Mouse (Mus musculus): ENCODE data around the gene Flnb.

Flnb gene

GRCm38 (mm10) chr14:7994271-7994767 lies 176.6 kb downstream of the Flnb start, which contains the start of gene Dnase1l3:
Gene Dnase1l3, minus strand, starts transcription at chr14:7994573.
- DNase-seq (ENCODE audit: low spot score) = no peak

DNA sequence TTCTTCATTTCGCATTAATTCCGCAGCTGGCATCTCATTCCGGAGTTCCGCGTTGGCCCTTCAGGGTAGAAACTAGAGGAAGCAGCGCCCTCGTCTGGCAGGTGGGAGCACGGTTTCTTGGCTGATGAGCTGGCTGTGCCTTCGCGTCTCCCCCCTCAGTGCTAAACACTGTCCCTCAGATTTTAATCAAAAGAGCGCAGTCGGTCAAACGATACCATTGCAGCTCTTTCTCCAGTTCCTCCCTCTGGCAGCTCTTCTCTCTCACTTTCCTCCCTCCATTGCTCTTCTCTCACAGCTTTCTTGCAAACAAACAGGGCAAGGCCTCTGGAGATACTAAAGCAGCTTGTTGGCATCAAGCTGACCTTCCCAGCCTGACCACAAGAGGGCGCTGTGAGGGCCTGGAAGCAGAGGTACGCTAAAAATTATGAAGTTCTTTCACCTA lies 179.5 kb downstream of the Flnb start:
- peak; percentile 87 for DNase-seq (ENCODE audit: low spot score)

GRCm38 (mm10) chr14:7999030-7999429 lies 181.3 kb downstream of the Flnb start:
- DNase-seq (ENCODE audit: low spot score) = no peak

DNA sequence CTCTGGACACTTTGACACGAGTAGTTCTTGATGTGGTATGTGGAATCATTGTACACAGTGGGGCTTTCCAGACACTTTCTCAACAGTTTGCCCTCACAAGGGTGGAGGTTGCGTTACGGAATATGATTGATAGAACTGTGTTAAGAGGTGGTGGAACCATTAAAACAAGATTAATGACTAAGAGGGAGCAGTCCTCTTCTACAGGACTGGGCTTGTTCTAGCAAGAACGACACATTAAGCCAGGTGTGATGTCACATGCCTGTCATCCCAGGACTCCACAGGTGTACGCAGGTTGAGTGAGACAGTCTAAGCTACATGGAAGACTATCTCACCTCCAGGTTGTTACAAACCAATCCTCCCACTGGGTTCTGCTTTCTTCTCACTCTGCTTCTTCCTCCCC lies 181.7 kb downstream of the Flnb start:
- DNase-seq (ENCODE audit: low spot score) = no peak

DNA sequence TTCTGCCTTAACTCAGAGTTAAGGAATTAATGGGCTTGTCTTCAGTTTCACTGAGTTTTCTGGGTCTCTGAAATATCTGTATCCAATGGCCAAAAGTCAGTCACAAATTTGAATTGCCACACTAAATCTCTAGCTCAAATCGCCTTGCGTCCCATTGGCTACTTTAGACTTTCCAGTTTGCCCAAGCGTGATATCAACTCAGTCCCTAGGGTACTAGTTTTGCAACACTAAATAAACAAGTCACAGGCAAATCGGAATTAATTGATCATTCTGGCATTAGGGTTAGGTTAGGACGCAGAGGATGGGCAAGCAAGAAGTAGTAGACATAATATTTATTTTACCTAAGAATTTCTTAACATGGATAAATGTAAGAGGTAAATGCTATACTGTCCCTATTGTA lies 182.5 kb downstream of the Flnb start:
- DNase-seq (ENCODE audit: low spot score) = no peak
